Mouse (Mus musculus) left cerebral cortex, adult 18-20 months (tissue): ENCODE measurements around the gene Olfr134. TPM values are rescaled to one million over a fixed set of nuclear protein-coding genes. Genes with fewer than 3 reads are reported as not detected.
"Not testable (repeated sequence)": the region's sequence is repeated elsewhere in the genome, so short reads cannot be mapped to it uniquely, and the experiment has no call there.

Experiments used
- DNase-seq, 2 experiments: peaks; one replicate each; pipeline ENCODE4 v3.0.0; 2021 to 2022; ENCODE audit warnings: low spot score in 2 of 2, mixed read lengths in 1 of 2
- long read RNA-seq, 2 experiments: library from polyadenylated mRNA; stranded (forward); transcript quantifications; one replicate each; pipeline ENCODE4 v2.0.0; 2021
- total RNA-seq, 2 experiments: library from RNA; stranded (reverse); gene quantifications; 2 replicates each; pipeline ENCODE4 v1.2.3; 2021

The Olfr134 gene
- not detected for total RNA-seq
- long read RNA-seq, experiment 1: 0 reads
- long read RNA-seq, experiment 2: 0 reads

DNA sequence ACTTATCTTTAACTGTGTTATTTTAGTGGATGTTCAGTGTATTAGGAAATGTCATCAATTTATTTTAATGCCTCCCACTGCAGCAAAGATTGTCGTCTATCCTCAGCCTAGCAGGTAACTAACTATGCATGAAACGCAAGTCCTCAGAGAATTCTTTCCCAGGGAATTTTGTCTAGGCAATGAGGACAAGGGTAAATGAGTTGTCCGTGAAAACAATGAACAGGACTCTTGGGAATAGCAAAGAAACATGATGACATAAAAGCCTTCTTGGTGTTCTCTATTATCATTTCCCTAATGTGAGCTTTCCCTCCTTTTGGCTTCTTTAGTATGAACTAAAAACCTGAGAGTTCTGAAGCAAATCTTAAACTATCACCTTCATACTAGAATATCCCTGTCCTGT is at the start of gene Olfr134:
TSS of gene Olfr134 (plus strand) at position 301 of the 400 bp plus-strand sequence.
- no peak for DNase-seq

DNA sequence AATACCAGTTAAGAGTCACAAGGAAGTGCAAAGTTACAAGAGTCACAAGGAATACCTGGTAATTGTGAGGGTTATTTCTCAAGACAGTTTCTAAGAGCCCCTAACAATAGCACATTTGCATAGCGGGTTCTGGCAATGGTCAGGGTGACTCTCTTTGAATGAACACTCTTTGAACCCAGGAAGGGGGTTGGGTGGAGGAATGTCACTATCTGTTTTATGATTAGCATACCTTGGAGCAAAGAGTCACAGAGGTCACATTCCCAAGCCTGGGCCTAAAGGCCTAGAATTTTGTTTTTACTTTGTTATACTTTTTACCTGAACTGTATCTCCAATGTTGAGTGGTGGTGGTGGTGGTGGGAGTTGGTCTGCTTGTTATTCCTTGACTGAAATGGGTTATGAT is 47.0 kb upstream of the Olfr134 start:
- DNase-seq: not testable (repeated sequence)

DNA sequence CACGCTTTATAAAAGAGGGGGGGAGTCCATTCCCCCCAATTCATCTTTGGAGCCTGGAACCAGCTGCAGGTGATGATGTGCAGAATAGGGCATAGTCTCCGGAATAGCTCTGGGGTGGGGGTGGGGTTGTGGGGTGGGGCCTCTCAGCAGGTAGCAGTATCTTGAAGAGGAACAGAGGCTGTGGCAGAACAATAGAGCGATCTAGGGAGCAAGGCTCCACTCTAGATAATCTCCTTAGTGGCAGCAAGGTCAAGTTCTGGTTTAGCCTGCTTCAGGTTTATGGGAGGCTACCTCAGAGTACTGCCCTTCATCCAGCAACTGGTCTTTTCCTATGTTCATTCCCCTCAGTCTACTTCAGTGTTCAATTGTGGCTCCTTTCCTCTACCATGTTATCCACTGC is 45.8 kb upstream of the Olfr134 start:
- DNase-seq: not testable (repeated sequence)

DNA sequence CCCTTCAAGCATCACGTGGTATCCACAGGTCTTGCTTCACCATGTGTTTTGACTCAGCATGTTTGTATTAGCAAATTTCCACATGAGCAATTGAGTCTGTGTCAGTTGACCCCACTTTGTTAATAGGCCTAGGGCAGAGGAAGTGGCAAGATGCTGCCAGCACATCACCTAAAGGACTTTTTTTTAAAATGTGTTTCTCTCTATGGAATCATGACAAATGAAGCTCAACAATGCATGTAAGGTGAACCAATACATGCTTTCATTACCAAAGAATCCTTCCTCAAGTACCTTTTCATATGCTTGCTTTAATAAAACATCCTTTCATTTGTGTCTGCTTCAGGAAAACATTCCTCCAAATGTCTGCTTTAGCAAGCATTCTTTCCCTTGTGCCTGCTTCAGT is 36.8 kb upstream of the Olfr134 start, which contains the start of gene Olfr132:
TSS of gene Olfr132 (minus strand) at position 101 of the 400 bp plus-strand sequence.
- no peak for DNase-seq

DNA sequence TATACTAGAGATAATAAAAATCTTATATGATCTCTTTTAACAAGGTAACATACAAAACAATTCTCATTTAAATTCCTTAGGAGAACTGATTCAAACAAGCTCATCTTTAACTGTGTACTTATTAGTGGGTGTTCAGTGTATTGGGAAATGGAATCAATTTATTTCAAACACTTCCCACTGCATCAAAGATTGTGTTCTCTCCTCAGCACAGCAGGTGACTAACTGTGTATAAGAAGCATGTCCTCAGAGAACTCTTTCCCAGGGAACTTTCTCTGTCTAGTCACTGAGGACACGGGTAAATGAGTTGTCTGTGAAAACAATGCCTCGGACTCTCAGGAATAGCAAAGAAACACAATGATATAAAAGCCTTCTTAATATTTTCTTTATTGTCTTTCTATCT is 26.2 kb upstream of the Olfr134 start, which contains the start of gene Olfr133:
TSS of gene Olfr133 (plus strand) at position 301 of the 400 bp plus-strand sequence.
- DNase-seq: no peak

DNA sequence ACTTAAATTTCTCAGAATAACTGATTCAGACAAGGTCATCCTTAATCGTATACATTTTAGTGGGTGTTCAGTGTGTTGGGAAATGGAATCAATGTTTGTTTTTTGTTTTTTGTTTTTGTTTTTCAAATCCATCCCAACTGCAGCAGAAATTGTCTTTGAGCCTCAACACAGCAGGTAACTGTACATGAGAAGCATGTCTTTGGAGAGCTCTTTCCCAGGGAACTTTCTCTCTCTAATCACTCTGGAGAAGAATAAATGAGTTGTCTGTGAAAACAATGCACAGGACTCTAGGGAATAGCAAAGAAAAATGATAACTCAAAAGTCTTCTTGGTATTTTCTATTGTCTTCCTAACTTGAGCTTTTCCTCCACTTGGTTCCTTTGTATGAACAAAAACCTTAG is 32.8 kb downstream of the Olfr134 start, which contains the start of gene Olfr135:
TSS of gene Olfr135 (plus strand) at position 301 of the 400 bp plus-strand sequence.
- no peak for DNase-seq

Other genes starting within 250 kb of the Olfr134 start
- gene Olfr761, start 218.3 kb upstream of the Olfr134 start, total RNA-seq: not detected
- gene Olfr129, start 111.3 kb upstream of the Olfr134 start, total RNA-seq: not detected
- not detected for gene Olfr130, start 107.5 kb upstream of the Olfr134 start, total RNA-seq
- gene Olfr131, start 82.7 kb upstream of the Olfr134 start, total RNA-seq: not detected
- not detected for gene Olfr132, start 36.9 kb upstream of the Olfr134 start, total RNA-seq
- not detected for gene Olfr133, start 26.1 kb upstream of the Olfr134 start, total RNA-seq
- gene Olfr135, start 32.9 kb downstream of the Olfr134 start, total RNA-seq: not detected
- gene Olfr138, start 89.6 kb downstream of the Olfr134 start, total RNA-seq: not detected
- not detected for gene Olfr137, start 136.2 kb downstream of the Olfr134 start, total RNA-seq
- gene Olfr136, start 158.4 kb downstream of the Olfr134 start, total RNA-seq: not detected
- gene Esp36, start 248.8 kb downstream of the Olfr134 start, total RNA-seq: not detected